Mouse (Mus musculus) adipose tissue, adult 10 weeks (tissue): ENCODE data around the gene 4933403O08Rik. TPM values are rescaled to one million over a fixed set of nuclear protein-coding genes. Genes with fewer than 3 reads are reported as not detected.

Experiments
- polyA plus RNA-seq: library from polyadenylated mRNA; stranded (reverse); fragments of 350-450 nt; fragmentation: Illumina TruSeq; extraction: RNeasy Lipid Tissue Mini Kit (QIAGEN cat#74804); gene quantifications from one replicate; pipeline ENCODE4 v1.2.3, GENCODE M21; 2014; ENCODE audit warnings: low read depth, low replicate concordance

Gene 4933403O08Rik
- not detected for polyA plus RNA-seq

GRCm38 (mm10) chrX:112238749-112239148 lies at the start of gene 4933403O08Rik:
4933403O08Rik (plus strand) TSS chrX:112239049.

Other genes starting within 250 kb of the 4933403O08Rik start
- not detected for gene Tex16, start 228.0 kb upstream of the 4933403O08Rik start, polyA plus RNA-seq
- gene Apool, start 72.3 kb downstream of the 4933403O08Rik start, polyA plus RNA-seq, result 22.8 TPM
- 1.3 TPM for gene Satl1, start 167.7 kb downstream of the 4933403O08Rik start, polyA plus RNA-seq